Mouse (Mus musculus): ENCODE data around the gene Macc1. TPM values are rescaled to one million over a fixed set of nuclear protein-coding genes. Genes with fewer than 3 reads are reported as not detected.

Gene Macc1
- polyA plus RNA-seq, 1 experiment from 2014 or later = 5.2 TPM

DNA sequence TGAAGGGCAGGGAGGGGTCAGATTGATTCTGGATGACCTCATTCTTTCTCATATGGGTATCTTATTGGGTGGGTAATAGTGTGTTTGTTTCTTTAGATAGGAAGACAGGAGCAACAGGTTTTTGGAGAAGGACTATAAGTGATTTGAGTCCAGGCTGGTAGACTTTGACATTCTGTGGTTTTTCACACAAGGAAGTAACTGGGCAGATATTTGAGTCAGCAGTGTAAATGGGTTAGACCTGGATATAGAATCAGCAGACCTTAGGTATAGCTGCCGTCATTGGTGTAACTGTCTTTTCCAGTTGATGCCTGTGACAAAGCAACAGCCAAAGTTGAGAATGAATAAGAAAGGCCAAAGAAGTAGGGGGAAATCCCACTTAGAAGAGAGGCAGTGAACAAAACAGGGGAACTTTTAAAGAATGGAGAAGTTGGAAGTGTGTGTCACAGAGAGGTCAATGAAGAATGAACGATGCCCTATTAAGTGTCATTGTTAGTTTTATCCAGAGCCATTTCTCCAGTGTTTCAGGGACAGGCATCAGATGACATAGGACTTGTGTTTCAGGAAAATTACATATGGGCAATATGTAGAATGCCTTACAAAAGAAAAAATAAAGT, 84.1 kb downstream of the Macc1 start:
- Histone ChIP-seq H3K4me3 (no peak overlapping the region), H3K4me1 (no peaks in the 10 kb centered on the region), H3K36me3 (no peaks in the 10 kb centered on the region), H3K9me3 (no peaks in the 10 kb centered on the region), H3K27ac (no peak overlapping the region), H3K4me2 (no peak overlapping the region), H3K9ac (no peak overlapping the region), H3K27me3 (no peaks in the 10 kb centered on the region)
- ATAC-seq (ENCODE audit: insufficient number of reproducible peaks, low FRiP score, low TSS enrichment, low read depth) = no peak
- 85% methylated on average over 2 of the region's 2 CpGs for WGBS

DNA sequence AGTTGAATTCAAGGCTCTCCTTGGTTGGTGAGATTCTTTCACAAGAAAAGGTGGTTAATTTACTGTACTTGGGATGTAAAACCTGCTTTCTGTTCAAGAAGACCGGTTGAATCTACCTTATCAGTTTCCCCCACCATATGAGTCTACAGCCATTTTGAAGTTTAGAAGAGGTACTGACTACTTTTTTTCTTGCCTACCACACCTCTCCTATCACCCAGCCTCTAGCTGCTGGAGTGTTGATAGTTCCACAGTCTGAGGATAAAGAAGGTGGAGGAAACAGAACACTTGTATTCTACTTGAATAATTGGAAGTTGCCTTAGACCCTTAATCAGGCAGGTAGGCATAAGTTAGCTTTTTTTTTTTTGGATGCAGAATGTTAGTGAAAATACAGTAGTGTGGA, 88.2 kb downstream of the Macc1 start:
- Histone ChIP-seq H3K27me3 (no peaks in the 10 kb centered on the region), H3K9me3 (no peaks in the 10 kb centered on the region), H3K4me2 (no peak overlapping the region), H3K9ac (no peak overlapping the region), H3K36me3 (no peaks in the 10 kb centered on the region), H3K4me1 (no peaks in the 10 kb centered on the region), H3K4me3 (no peak overlapping the region), H3K27ac (no peak overlapping the region)
- 87% methylated on average over 1 of the region's 1 CpGs for WGBS
- ATAC-seq (ENCODE audit: insufficient number of reproducible peaks, low FRiP score, low TSS enrichment, low read depth) = no peak

GRCm38 (mm10) chr12:119402796-119403195, 88.7 kb downstream of the Macc1 start:
- no peak for ATAC-seq (ENCODE audit: insufficient number of reproducible peaks, low FRiP score, low TSS enrichment, low read depth)
- Histone ChIP-seq H3K9me3 (no peaks in the 10 kb centered on the region), H3K9ac (no peak overlapping the region), H3K4me1 (no peaks in the 10 kb centered on the region), H3K27me3 (no peaks in the 10 kb centered on the region), H3K4me2 (no peak overlapping the region), H3K36me3 (no peaks in the 10 kb centered on the region), H3K4me3 (no peak overlapping the region), H3K27ac (no peak overlapping the region)
- 54% methylated on average over 3 of the region's 3 CpGs for WGBS

DNA sequence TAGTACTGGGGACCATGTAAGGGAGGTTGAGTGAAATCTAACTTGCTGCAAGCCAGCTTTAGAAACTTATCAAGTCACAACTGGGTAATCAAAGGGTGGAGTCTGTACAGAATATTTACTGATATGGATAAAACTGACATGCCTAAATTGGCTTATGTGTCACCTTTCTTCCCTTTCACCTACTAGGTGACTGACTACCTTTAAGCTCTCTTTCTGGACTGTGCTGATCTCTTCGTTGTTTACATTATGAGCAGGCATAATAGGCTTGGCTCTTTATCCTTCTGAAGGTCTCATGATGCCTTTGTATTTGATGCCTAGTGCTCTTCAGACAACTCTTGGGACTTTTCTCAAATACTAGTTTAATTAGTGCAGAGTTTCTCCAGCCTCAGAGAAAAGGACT, 90.7 kb downstream of the Macc1 start:
- ATAC-seq (ENCODE audit: insufficient number of reproducible peaks, low FRiP score, low TSS enrichment, low read depth) = no peak
- no peaks in the 10 kb centered on the region for H3K27me3 ChIP-seq
- no peak overlapping the region for H3K9ac ChIP-seq
- 84% methylated on average over 1 of the region's 1 CpGs for WGBS
- H3K27ac ChIP-seq = no peak overlapping the region
- H3K4me1 ChIP-seq = no peaks in the 10 kb centered on the region
- H3K36me3 ChIP-seq = no peaks in the 10 kb centered on the region
- H3K4me2 ChIP-seq = no peak overlapping the region
- H3K9me3 ChIP-seq = no peaks in the 10 kb centered on the region
- H3K4me3 ChIP-seq = no peak overlapping the region

DNA sequence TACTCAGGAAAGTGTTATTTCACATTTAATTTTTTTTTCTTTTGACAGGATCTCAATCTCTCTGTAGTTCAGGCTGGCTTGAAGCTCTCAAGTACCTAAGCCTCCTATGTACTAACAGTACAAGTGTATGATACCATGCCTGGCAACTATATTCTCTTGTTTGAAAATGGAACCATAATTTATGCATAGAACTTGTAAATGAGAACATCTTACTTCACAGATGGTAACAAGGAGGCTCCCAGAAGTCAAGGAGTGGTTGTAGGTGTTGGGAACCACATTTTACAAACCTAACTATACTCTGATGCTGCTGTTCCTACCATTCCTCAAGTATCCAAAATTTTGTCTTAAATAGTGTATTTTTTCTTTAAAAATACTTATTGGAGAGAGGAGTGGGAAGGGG, 96.5 kb downstream of the Macc1 start:
- H3K4me3 ChIP-seq = no peak overlapping the region
- H3K27ac ChIP-seq = no peak overlapping the region
- H3K9me3 ChIP-seq = no peaks in the 10 kb centered on the region
- no peak overlapping the region for H3K9ac ChIP-seq
- no peaks in the 10 kb centered on the region for H3K36me3 ChIP-seq
- H3K4me1 ChIP-seq = no peaks in the 10 kb centered on the region
- H3K27me3 ChIP-seq = no peaks in the 10 kb centered on the region
- no peak overlapping the region for H3K4me2 ChIP-seq
- no peak for ATAC-seq (ENCODE audit: insufficient number of reproducible peaks, low FRiP score, low TSS enrichment, low read depth)

DNA sequence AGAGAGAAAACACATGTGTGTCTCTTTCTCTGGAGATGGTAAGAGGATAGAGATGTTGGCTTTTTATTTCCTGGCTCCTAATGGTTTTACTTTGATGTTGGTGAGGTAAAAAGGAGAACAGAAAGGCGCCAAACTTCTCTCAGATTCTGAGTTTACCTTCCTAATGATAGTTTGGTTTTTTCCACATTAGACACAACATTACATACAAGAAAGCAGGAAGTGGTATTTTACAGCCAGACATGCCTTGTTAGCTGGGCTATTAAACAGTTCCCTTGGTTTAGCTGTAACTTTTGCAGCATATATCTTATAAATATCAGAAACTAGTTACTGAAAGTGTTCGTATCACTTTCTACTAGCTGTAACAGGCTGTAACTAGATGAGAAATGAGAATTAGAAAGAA, 96.9 kb downstream of the Macc1 start:
- Histone ChIP-seq H3K27me3 (no peaks in the 10 kb centered on the region), H3K36me3 (no peaks in the 10 kb centered on the region), H3K4me1 (no peaks in the 10 kb centered on the region), H3K9me3 (no peaks in the 10 kb centered on the region), H3K4me3 (no peak overlapping the region), H3K4me2 (no peak overlapping the region), H3K9ac (no peak overlapping the region), H3K27ac (no peak overlapping the region)
- 48% methylated on average over 2 of the region's 2 CpGs for WGBS
- ATAC-seq (ENCODE audit: insufficient number of reproducible peaks, low FRiP score, low TSS enrichment, low read depth) = no peak

GRCm38 (mm10) chr12:119411982-119412381, 97.9 kb downstream of the Macc1 start:
- no peak overlapping the region for H3K9ac ChIP-seq
- H3K36me3 ChIP-seq = no peaks in the 10 kb centered on the region
- H3K4me1 ChIP-seq = no peaks in the 10 kb centered on the region
- H3K27me3 ChIP-seq = no peaks in the 10 kb centered on the region
- no peak overlapping the region for H3K4me2 ChIP-seq
- ATAC-seq (ENCODE audit: insufficient number of reproducible peaks, low FRiP score, low TSS enrichment, low read depth) = no peak
- no peaks in the 10 kb centered on the region for H3K9me3 ChIP-seq
- no peak overlapping the region for H3K4me3 ChIP-seq
- 73% methylated on average over 2 of the region's 2 CpGs for WGBS
- H3K27ac ChIP-seq = no peak overlapping the region

- no peaks in the 10 kb centered on the region for H3K4me1 ChIP-seq
- ATAC-seq (ENCODE audit: insufficient number of reproducible peaks, low FRiP score, low TSS enrichment, low read depth) = no peak
- H3K36me3 ChIP-seq = no peaks in the 10 kb centered on the region
- no peak overlapping the region for H3K9ac ChIP-seq
- no peak overlapping the region for H3K4me2 ChIP-seq
- 41% methylated on average over 2 of the region's 2 CpGs for WGBS
- H3K4me3 ChIP-seq = no peak overlapping the region
- no peaks in the 10 kb centered on the region for H3K9me3 ChIP-seq
- H3K27me3 ChIP-seq = no peaks in the 10 kb centered on the region
- H3K27ac ChIP-seq = no peak overlapping the region
Measured at GRCm38 (mm10) chr12:119415900-119416299, 101.8 kb downstream of the Macc1 start.

DNA sequence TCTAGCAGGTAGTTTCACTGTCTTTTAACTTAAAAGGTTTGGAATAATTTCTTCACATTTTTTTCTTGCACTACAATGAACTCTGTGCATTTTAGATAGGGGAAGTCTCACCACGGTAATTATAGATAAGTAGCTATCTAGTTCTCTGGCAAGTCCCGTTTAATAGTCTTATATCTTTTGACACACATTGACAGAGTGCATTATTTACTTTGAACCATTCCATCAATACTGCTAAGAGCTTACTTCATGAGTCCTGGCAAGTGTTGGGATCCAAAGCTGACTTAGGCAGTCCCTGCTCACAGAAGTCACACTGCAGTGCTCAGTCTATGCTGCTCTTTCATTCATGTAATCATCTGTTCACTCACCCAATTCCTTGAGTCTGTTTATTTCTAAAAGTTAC, 111.7 kb downstream of the Macc1 start:
- Histone ChIP-seq H3K9me3 (no peaks in the 10 kb centered on the region), H3K4me2 (no peak overlapping the region), H3K9ac (no peak overlapping the region), H3K27ac (no peak overlapping the region), H3K4me1 (no peaks in the 10 kb centered on the region), H3K36me3 (no peaks in the 10 kb centered on the region), H3K4me3 (no peak overlapping the region), H3K27me3 (no peaks in the 10 kb centered on the region)
- no peak for ATAC-seq (ENCODE audit: insufficient number of reproducible peaks, low FRiP score, low TSS enrichment, low read depth)
- 76% methylated on average over 2 of the region's 2 CpGs for WGBS

GRCm38 (mm10) chr12:119426182-119426886, 112.3 kb downstream of the Macc1 start:
- Histone ChIP-seq H3K27ac (no peak overlapping the region), H3K4me1 (no peaks in the 10 kb centered on the region), H3K4me3 (no peak overlapping the region), H3K9me3 (no peaks in the 10 kb centered on the region), H3K36me3 (no peaks in the 10 kb centered on the region), H3K4me2 (no peak overlapping the region), H3K9ac (no peak overlapping the region), H3K27me3 (no peaks in the 10 kb centered on the region)
- 95% methylated on average over 2 of the region's 2 CpGs for WGBS
- ATAC-seq (ENCODE audit: insufficient number of reproducible peaks, low FRiP score, low TSS enrichment, low read depth) = no peak

GRCm38 (mm10) chr12:119426887-119427204, 112.8 kb downstream of the Macc1 start:
- H3K9ac ChIP-seq = no peak overlapping the region
- H3K9me3 ChIP-seq = no peaks in the 10 kb centered on the region
- no peak overlapping the region for H3K4me2 ChIP-seq
- H3K36me3 ChIP-seq = no peaks in the 10 kb centered on the region
- no peak overlapping the region for H3K4me3 ChIP-seq
- no peaks in the 10 kb centered on the region for H3K27me3 ChIP-seq
- H3K4me1 ChIP-seq = no peaks in the 10 kb centered on the region
- ATAC-seq (ENCODE audit: insufficient number of reproducible peaks, low FRiP score, low TSS enrichment, low read depth) = no peak
- 49% methylated on average over 1 of the region's 1 CpGs for WGBS
- H3K27ac ChIP-seq = no peak overlapping the region

DNA sequence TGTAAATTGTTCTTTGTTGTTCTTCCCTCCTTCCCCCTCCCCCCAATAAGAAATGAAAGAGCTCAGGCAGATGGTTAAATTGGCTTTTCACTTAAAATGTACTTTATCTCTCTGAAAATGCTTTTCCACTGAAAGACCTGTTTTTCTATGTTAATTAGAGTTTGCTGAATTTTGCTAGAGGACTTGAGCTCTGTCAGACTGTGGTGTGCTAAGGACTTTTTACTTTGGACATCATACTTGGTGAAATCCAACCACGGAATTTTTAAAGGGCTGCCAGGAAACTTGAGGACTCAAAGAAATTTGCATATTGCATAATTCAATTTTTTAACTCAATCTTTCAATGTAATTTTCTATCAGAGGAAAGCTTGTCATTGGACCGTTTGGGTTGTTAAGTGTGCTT, 126.7 kb downstream of the Macc1 start:
- Histone ChIP-seq H3K36me3 (no peaks in the 10 kb centered on the region), H3K4me3 (no peak overlapping the region), H3K27me3 (no peaks in the 10 kb centered on the region), H3K4me2 (no peak overlapping the region), H3K9ac (no peak overlapping the region), H3K27ac (no peak overlapping the region), H3K9me3 (no peaks in the 10 kb centered on the region), H3K4me1 (no peaks in the 10 kb centered on the region)
- WGBS = 72% methylated on average over 2 of the region's 2 CpGs
- ATAC-seq (ENCODE audit: insufficient number of reproducible peaks, low FRiP score, low TSS enrichment, low read depth) = no peak

- ATAC-seq (ENCODE audit: insufficient number of reproducible peaks, low FRiP score, low TSS enrichment, low read depth) = no peak
- H3K27me3 ChIP-seq = no peaks in the 10 kb centered on the region
- H3K9me3 ChIP-seq = no peaks in the 10 kb centered on the region
- 81% methylated on average over 2 of the region's 2 CpGs for WGBS
- no peak overlapping the region for H3K4me3 ChIP-seq
- no peaks in the 10 kb centered on the region for H3K36me3 ChIP-seq
- H3K9ac ChIP-seq = no peak overlapping the region
- H3K27ac ChIP-seq = no peak overlapping the region
- H3K4me2 ChIP-seq = no peak overlapping the region
- H3K4me1 ChIP-seq = no peaks in the 10 kb centered on the region
Measured at GRCm38 (mm10) chr12:119450116-119450515, 136.0 kb downstream of the Macc1 start.

Measured in limb, embryonic 15.5 days (tissue).